Mouse (Mus musculus): ENCODE data around the gene Krtap31-1.
"Not testable (repeated sequence)": the region's sequence is repeated elsewhere in the genome, so short reads cannot be mapped to it uniquely, and the experiment has no call there.

Gene Krtap31-1

GRCm38 (mm10) chr11:99907620-99908019 lies at the start of gene Krtap31-1:
Gene Krtap31-1, plus strand, starts transcription at chr11:99907920.
- DNase-seq (ENCODE audit: low read depth, low spot score), result no peak

DNA sequence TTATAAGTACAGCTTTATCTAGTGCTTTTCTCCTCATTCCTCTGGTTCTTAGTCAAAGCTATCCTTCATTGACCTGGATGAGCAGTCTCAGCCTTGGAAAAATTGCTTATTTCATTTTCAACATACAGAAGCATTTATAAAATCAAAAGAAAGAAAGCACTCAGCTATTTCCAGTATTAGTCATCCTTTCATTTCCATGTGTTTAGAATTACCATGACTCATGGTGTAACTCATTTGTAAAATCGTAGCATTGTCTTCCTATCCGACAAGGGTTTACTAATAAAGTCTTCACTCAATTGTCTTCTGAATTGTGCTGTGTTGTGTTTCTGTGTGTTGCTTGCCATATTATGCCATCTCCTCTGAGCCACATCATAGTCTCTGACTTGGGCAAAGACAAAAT lies 49.0 kb upstream of the Krtap31-1 start:
- no peak for DNase-seq (ENCODE audit: low read depth, low spot score)

DNA sequence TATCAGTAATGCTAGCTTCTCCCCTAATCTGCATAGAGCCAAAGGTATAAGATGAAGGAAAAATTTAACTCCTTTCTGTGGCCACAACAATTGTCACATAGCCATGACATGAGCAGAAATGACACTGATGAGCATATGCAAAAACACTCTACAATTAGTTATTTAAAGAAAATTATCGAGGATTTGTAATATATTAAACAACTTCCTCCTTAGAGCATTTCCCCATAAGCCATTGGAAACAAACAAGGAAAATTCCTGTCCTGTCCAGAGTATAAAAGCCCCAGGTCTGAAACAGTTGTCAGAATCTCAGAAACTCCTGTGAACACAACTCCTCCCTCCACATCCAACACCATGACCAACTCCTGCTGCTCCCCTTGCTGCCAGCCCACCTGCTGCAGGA lies 43.5 kb upstream of the Krtap31-1 start, which contains the start of gene Gm11559:
Gm11559 (plus strand) TSS at position 301 of the 400 bp plus-strand sequence.
- not testable (repeated sequence) for DNase-seq (ENCODE audit: low read depth, low spot score)

DNA sequence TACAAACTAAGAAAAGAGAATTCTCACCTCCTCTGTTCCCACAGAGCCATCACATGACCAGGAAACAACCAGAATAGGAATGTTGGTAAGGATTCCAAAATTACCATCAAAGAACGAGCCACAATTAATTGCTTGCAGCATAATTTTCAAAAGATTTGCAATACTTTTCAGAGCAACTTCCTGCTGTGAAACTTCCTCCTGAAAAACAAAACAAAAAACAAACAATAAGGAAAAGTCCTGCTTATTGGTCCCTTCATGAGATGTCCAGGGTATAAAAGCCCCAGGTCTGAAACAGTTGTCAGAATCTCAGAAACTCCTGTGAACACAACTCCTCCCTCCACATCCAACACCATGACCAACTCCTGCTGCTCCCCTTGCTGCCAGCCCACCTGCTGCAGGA lies 34.6 kb upstream of the Krtap31-1 start, which contains the start of gene Krtap9-1:
Krtap9-1 (plus strand) TSS at position 301 of the 400 bp plus-strand sequence.
- not testable (repeated sequence) for DNase-seq (ENCODE audit: low read depth, low spot score)

DNA sequence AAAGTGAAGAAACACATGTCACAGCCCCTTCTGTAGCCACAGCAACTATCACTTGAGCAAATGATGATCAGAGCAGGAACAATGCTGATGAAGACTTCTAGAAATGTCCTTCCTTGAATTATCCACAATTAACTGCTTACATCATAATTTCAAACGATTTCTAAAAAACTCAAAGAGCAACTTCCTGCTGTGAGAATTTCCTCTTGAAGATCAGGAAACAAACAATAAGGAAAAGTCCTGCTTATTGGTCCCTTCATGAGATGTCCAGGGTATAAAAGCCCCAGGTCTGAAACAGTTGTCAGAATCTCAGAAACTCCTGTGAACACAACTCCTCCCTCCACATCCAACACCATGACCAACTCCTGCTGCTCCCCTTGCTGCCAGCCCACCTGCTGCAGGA lies 28.8 kb upstream of the Krtap31-1 start, which contains the start of gene Gm11567:
Gm11567 (plus strand) TSS at position 301 of the 400 bp plus-strand sequence.
- DNase-seq (ENCODE audit: low read depth, low spot score), result not testable (repeated sequence)

DNA sequence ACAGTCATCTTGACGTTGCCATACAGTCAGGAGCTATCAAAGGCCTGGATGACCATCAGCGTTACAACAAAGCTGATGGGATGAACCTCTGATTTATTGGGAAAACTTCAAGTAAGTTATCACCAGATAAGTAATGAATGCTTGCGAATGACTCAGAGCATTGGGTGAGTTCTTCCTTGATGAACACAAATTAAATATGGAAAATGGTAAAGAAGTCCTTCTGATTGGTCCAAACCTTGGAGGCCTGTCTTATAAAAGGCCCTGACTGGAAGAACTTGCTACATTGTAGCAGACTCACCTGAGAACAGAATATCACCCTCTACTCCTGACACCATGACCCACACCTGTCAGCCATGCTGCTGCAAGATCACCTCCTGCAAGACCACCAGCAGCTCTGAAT lies 6.7 kb downstream of the Krtap31-1 start, which contains the start of gene Gm11565:
Gm11565 (plus strand) TSS at position 301 of the 400 bp plus-strand sequence.
- DNase-seq (ENCODE audit: low read depth, low spot score), result no peak

DNA sequence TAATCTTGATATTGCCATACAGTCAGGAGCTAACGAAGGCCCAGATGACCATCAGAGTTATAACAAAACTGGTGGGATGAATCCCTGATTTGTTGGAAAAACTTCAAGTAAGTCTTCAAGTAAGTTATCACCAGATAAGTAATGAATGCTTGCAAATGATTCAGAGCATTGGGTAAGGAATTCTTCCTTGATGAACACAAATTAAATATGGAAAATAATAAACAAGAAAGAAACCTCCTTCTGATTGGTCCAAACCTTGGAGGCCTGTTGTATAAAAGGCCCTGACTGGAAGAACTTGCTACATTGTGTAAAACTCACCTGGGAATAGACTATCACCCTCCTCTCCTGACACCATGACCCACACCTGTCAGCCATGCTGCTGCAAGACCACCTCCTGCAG lies 28.3 kb downstream of the Krtap31-1 start, which contains the start of gene Krtap31-2:
Krtap31-2 (plus strand) TSS at position 301 of the 400 bp plus-strand sequence.
- no peak for DNase-seq (ENCODE audit: low read depth, low spot score)

GRCm38 (mm10) chr11:99937751-99938264 lies 30.1 kb downstream of the Krtap31-1 start:
- no peak for DNase-seq (ENCODE audit: low read depth, low spot score)

GRCm38 (mm10) chr11:99948175-99948574 lies 40.5 kb downstream of the Krtap31-1 start, which contains the start of gene Krtap9-5:
Gene Krtap9-5, plus strand, starts transcription at chr11:99948475.
- no peak for DNase-seq (ENCODE audit: low read depth, low spot score)
